Mouse (Mus musculus) bone marrow macrophage, adult 2 months (primary cell): ENCODE data around the gene Slc31a1.

ENCODE experiments used
- CTCF ChIP-seq: IDR thresholded peaks from 2 replicates; pipeline ENCODE4 v1.5.1; 2012; ENCODE audit warnings: low read depth, mild to moderate bottlenecking, low read length, moderate library complexity
- POLR2A ChIP-seq: IDR thresholded peaks from 2 replicates; pipeline ENCODE4 v1.6.1; 2012; ENCODE audit warnings: mild to moderate bottlenecking, low read depth, low read length, borderline replicate concordance

- TF ChIP-seq CTCF, result no peak
- no peak for TF ChIP-seq POLR2A
These were observed 44.1 kb upstream of the Slc31a1 start for GRCm38 (mm10) chr4:62316456-62316855.
